Mouse (Mus musculus) cerebellum, adult 2 months (tissue): Measurements from ENCODE around the gene Dock2.

Experiments
- CTCF ChIP-seq: fragments of 200-500 bp; IDR thresholded peaks from 2 replicates; pipeline ENCODE4 v1.5.1; 2011; ENCODE audit warnings: low read depth, mild to moderate bottlenecking, control low read depth, low read length, moderate library complexity, borderline replicate concordance; ENCODE audit not compliant: insufficient read depth
- POLR2A ChIP-seq: fragments of 200-500 bp; IDR thresholded peaks from 2 replicates; pipeline ENCODE4 v1.6.1; 2011; ENCODE audit warnings: low read length, control low read depth, borderline replicate concordance; ENCODE audit not compliant: insufficient read depth

GRCm38 (mm10) chr11:34406309-34406708 is 377.4 kb downstream of the Dock2 start:
- no peak for TF ChIP-seq CTCF
- no peak for TF ChIP-seq POLR2A
